Mouse (Mus musculus) ES-E14 (cell line): ENCODE results near the gene Mchr1.

ENCODE experiments used
- CHD2 ChIP-seq: IDR thresholded peaks from 2 replicates; pipeline ENCODE4 v1.6.1; 2014; ENCODE audit warnings: mild to moderate bottlenecking, low read depth, low read length, inconsistent platforms
- MAFK ChIP-seq: IDR thresholded peaks from 2 replicates; pipeline ENCODE4 v1.6.1; 2014; ENCODE audit warnings: mild to moderate bottlenecking, low read depth, low read length, inconsistent platforms; ENCODE audit not compliant: insufficient read depth
- ZNF384 ChIP-seq: IDR thresholded peaks from 2 replicates; pipeline ENCODE4 v1.6.1; 2012; ENCODE audit warnings: low read depth, low read length, inconsistent platforms

- no peak for TF ChIP-seq MAFK
- no peak for TF ChIP-seq CHD2
- no peak for TF ChIP-seq ZNF384
Measured at GRCm38 (mm10) chr15:81216906-81217653, 18.2 kb upstream of the Mchr1 start.
